ENCODE assay signal across 8 mouse cellular contexts in the genomic region with DNA sequence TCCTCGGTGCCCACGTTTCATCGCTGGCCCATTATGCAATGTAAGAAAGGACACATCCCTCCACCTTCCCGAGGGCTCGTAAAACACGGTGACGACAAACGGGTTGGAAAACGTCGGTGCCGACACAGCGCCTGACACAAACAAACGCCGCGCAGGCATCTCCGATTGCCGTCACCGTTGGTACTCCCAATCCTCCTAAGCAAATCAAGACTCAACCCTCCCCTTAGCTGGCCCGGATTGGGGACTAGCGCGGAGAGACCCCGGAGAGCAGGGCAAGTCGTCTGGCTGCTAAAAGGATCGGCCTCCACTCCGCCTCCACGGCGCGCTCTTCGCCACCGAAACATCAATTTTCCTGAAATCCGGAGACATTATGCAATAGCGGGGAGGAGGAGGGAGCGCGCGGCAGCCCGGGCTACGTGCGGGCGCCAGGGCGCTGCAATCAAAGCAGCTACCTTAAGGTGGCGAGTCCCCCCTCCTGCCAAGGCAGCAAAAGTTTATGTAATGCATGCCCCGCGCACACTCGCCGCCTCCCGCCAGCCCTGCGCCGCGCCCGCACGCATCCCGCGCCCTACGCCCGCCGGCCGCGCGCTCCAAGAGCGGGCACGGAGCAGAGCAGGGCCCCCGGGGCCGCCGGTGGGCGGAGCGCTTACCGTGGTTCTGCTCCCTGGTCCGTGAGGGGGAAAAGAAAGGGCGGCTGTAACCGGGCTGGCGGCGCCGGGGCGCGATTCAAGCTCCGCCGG. TPM values are rescaled to one million over a fixed set of nuclear protein-coding genes. Genes with fewer than 3 reads are reported as not detected.
DNase-seq lines count a peak whose midpoint lies in the region; ATAC-seq lines count a peak whose summit lies in the region.

No protein-coding gene starts in this region.

- WGBS in hindbrain, embryonic 14.5 days = under 1% methylated on average over 74 of the region's 77 CpGs

- peak overlapping the region; percentile 96 for H3K4me2 ChIP-seq in hindbrain, embryonic 14.5 days (replicated peaks)

- peaks cover 32% of the 10 kb centered on the region for H3K4me1 ChIP-seq in hindbrain, embryonic 14.5 days (replicated peaks; ENCODE audit: control insufficient read depth, insufficient read depth, low read length)

- H3K27ac ChIP-seq in hindbrain, embryonic 14.5 days = peak overlapping the region; percentile 99

- H3K36me3 ChIP-seq in hindbrain, embryonic 14.5 days (replicated peaks; ENCODE audit: control insufficient read depth, insufficient read depth) = no peaks in the 10 kb centered on the region

- peak; percentile 85 for DNase-seq in NIH3T3 (ENCODE audit: low read depth)
- DNase-seq in cerebellum, adult 11-12 months = peak; percentile 89
- peak; percentile 78 for DNase-seq in forelimb bud, embryonic 11.5 days (ENCODE audit: low read depth, low spot score)
- peak; percentile 80 for DNase-seq in hindbrain, embryonic 14.5 days (ENCODE audit: low spot score)
- peak; percentile 78 for DNase-seq in left cerebral cortex, adult 11 months (ENCODE audit: low spot score)
- DNase-seq in lung, postnatal 14 days = peak; percentile 71
- DNase-seq in retina, postnatal 1 day = peak; percentile 84
- DNase-seq in yolk sac, embryonic 10.5 days (ENCODE audit: low spot score) = peak; percentile 80

- peak; percentile 82 for ATAC-seq in hindbrain, embryonic 14.5 days (ENCODE audit: low FRiP score)

- H3K27me3 ChIP-seq in hindbrain, embryonic 14.5 days (ENCODE audit: control insufficient read depth, insufficient read depth, low read length) = no peaks in the 10 kb centered on the region

- peak overlapping the region; percentile 99 for H3K9ac ChIP-seq in hindbrain, embryonic 14.5 days

- no peaks in the 10 kb centered on the region for H3K9me3 ChIP-seq in hindbrain, embryonic 14.5 days (ENCODE audit: control insufficient read depth, low read length)

- H3K4me3 ChIP-seq in hindbrain, embryonic 14.5 days (replicated peaks; ENCODE audit: low read length) = peak overlapping the region; percentile 93

RNA-seq across cellular contexts. Expression of a gene that starts 0.5 kb away (rescaled TPM):
- 45.2 and 45.6 TPM in 2 replicates for polyA plus RNA-seq in hindbrain, embryonic 14.5 days (2014; fragmentation: Nextera tagmentation; extraction: Ambion mirVana)

RNA-seq across cellular contexts. Expression of a gene that starts 50.9 kb away (rescaled TPM):
- polyA plus RNA-seq in hindbrain, embryonic 14.5 days (2014; fragmentation: Nextera tagmentation; extraction: Ambion mirVana) = 57.6 and 62.4 TPM in 2 replicates

Comparison
In these comparisons a context has a peak if more than half of its experiments do, and no peak if none do; other contexts are left out.
1. Peak in every context shown above with its lines: DNase-seq, ATAC-seq, H3K4me3 ChIP-seq and H3K27ac ChIP-seq.